Mouse (Mus musculus): ENCODE data around the gene Tyw1.

- TF ChIP-seq GATA1 (IDR thresholded peaks at IDR 0.05; ENCODE audit: borderline replicate concordance, low read length) (no peak), FLI1 (IDR thresholded peaks at IDR 0.05; ENCODE audit: low read length) (no peak)
Observed at GRCm38 (mm10) chr5:130266651-130267050, 11.2 kb downstream of the Tyw1 start.
